Mouse (Mus musculus): Measurements from ENCODE around the gene Numb. TPM values are rescaled to one million over a fixed set of nuclear protein-coding genes. Genes with fewer than 3 reads are reported as not detected.

The Numb gene
- polyA plus RNA-seq, 1 experiment, result not detected

DNA sequence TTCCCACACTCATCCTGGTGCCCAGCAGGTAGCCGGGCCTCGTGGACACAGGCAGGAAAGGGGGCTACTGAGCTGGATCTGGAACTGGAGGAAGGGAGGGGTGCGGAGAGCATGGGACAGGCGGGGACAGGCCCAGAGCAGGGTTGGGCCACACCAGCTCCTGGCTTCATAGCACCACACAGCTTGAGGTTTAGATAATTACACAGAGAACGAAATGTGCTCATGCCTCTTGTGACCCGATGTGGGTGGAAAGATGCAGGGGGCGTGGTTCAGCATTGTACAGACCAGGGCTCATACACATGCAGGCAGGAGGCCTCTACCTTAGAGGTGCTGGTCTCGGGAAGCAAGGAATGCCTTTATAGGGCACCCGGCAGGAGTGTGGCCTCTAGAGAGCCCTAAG lies 153.9 kb downstream of the Numb start:
- peaks cover 32% of the 10 kb centered on the region for H3K4me1 ChIP-seq (ENCODE audit: control insufficient read depth, insufficient read depth, low read length)
- TF ChIP-seq CTCF (IDR thresholded peaks at IDR 0.05; ENCODE audit: insufficient read depth, low read depth, low read length), result no peak
- TF ChIP-seq POLR2A (IDR thresholded peaks at IDR 0.05; ENCODE audit: insufficient read depth, low read depth, low read length), result no peak
- H3K27ac ChIP-seq (ENCODE audit: insufficient read depth, low read depth, low read length), result no peak overlapping the region
- no peak overlapping the region for H3K4me3 ChIP-seq (ENCODE audit: insufficient read depth, low read depth, low read length)
- 77% methylated on average over 9 of the region's 9 CpGs for WGBS

DNA sequence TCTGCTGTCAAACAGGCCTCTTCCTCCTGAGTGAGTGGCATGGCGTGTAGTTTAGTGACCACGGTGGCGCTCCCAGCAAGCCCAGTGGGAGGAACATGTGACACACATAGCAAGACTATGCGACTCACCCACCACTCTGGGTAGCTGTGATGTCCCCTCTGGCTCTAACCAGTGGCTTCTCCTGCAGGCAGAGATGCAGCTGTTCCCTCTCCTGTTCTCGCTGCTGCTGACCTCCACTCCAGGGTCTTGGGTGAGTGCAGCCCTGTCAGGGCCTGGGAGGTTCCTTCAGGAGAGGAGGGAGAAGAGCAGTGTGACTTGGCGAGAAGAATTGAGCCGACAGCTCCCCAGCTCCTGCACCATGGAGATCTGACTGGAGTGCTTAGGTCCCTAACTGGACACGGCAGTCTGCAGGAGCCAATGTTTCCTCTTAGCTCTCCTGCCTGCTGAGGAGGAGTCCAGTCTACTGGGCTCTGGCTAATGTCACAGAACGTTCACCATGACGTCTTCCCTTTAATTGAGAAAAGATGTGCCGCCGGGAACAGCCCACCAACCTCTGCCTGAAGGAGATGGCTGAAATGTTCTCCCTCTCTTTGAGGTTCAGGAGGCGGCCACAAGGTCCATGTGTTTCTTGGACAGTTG lies 155.7 kb downstream of the Numb start:
- Histone ChIP-seq H3K4me1 (ENCODE audit: control insufficient read depth, insufficient read depth, low read length) (peaks cover 32% of the 10 kb centered on the region), H3K4me3 (ENCODE audit: insufficient read depth, low read depth, low read length) (no peak overlapping the region), H3K27ac (ENCODE audit: insufficient read depth, low read depth, low read length) (no peak overlapping the region)
- TF ChIP-seq POLR2A (IDR thresholded peaks at IDR 0.05; ENCODE audit: insufficient read depth, low read depth, low read length) (no peak), CTCF (IDR thresholded peaks at IDR 0.05; ENCODE audit: insufficient read depth, low read depth, low read length) (no peak)
- WGBS, result 89% methylated on average over 13 of the region's 13 CpGs

- 85% methylated on average over 10 of the region's 10 CpGs for WGBS
- Histone ChIP-seq H3K4me1 (ENCODE audit: control insufficient read depth, insufficient read depth, low read length) (peaks cover 22% of the 10 kb centered on the region), H3K4me3 (ENCODE audit: insufficient read depth, low read depth, low read length) (no peak overlapping the region), H3K27ac (ENCODE audit: insufficient read depth, low read depth, low read length) (no peak overlapping the region)
- TF ChIP-seq POLR2A (IDR thresholded peaks at IDR 0.05; ENCODE audit: insufficient read depth, low read depth, low read length) (no peak), CTCF (IDR thresholded peaks at IDR 0.05; ENCODE audit: insufficient read depth, low read depth, low read length) (no peak)
Measured at GRCm38 (mm10) chr12:83764519-83764918, 157.2 kb downstream of the Numb start.

DNA sequence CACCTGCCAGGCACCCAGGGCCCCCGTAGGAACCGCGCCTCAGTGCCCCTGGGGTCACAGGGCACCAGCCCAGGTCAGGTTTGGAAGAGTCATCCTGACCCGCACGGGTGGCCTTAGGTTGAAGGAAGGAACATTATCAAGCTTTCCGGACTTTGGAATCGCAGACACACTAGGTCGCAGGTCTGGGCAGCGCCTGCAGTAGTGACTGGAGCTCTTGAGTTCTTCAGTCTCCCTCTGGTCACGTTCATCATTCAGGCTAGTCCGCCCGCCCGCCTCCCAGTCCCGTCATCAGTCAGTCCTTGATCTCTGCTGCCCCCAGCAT lies 157.7 kb downstream of the Numb start:
- WGBS, result 21% methylated on average over 14 of the region's 14 CpGs
- Histone ChIP-seq H3K4me3 (ENCODE audit: insufficient read depth, low read depth, low read length) (peak overlapping the region; percentile 16; the same call in 1 of the 2 replicates), H3K27ac (ENCODE audit: insufficient read depth, low read depth, low read length) (no peak overlapping the region), H3K4me1 (ENCODE audit: control insufficient read depth, insufficient read depth, low read length) (peaks cover 22% of the 10 kb centered on the region)
- TF ChIP-seq POLR2A (IDR thresholded peaks at IDR 0.05; ENCODE audit: insufficient read depth, low read depth, low read length), result no peak
- no peak for TF ChIP-seq CTCF (IDR thresholded peaks at IDR 0.05; ENCODE audit: insufficient read depth, low read depth, low read length)

DNA sequence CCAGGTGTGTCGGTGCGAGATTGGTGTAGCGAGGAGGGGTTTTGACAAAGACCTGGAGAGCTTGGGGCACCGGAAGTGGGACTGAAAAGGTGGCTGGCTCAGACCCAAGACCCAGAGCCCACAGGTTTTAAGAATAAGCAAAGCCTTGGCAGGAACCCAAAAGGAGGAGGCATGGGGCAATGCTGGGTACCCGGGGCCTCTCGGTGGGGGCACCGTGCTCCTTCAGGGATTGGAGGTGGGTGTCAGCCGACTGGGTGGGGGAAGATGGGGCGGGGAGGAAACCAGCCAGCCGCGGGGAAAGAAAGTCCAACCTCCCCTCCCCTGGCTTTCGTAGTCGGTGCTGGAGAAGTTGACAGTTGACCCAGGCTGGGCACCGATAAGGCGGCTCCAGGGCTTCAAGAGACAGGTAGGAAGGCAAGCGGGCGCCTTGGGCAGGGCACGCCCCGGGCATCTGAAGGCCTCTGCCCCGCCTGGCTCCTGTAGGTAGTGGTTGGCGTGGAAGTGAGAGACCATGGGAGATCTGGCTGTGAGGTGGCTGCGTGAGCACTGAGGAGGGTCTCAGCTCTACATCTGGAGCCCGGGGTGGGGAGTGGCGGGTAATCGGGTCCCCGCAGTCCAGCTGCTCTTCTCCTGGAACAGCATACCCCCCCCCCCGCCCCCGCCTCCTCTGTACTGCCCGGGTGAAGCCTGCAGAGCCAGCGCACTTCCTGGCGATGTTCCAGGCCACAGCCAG lies 158.3 kb downstream of the Numb start, which contains the start of gene Papln:
TSS of gene Papln (plus strand) at position 324 of the 733 bp plus-strand sequence.
- WGBS, result 9% methylated on average over 30 of the region's 31 CpGs
- TF ChIP-seq CTCF (IDR thresholded peaks at IDR 0.05; ENCODE audit: insufficient read depth, low read depth, low read length), result no peak
- no peak for TF ChIP-seq POLR2A (IDR thresholded peaks at IDR 0.05; ENCODE audit: insufficient read depth, low read depth, low read length)
- Histone ChIP-seq H3K27ac (ENCODE audit: insufficient read depth, low read depth, low read length) (no peak within 1 kb of the TSS), H3K4me1 (ENCODE audit: control insufficient read depth, insufficient read depth, low read length) (peaks cover 22% of the 10 kb centered on the region), H3K4me3 (ENCODE audit: insufficient read depth, low read depth, low read length) (peak within 1 kb of the TSS; percentile 35)

- TF ChIP-seq POLR2A (IDR thresholded peaks at IDR 0.05; ENCODE audit: insufficient read depth, low read depth, low read length), result no peak
- TF ChIP-seq CTCF (IDR thresholded peaks at IDR 0.05; ENCODE audit: insufficient read depth, low read depth, low read length), result no peak
- Histone ChIP-seq H3K27ac (ENCODE audit: insufficient read depth, low read depth, low read length) (no peak overlapping the region), H3K4me3 (ENCODE audit: insufficient read depth, low read depth, low read length) (no peak overlapping the region), H3K4me1 (ENCODE audit: control insufficient read depth, insufficient read depth, low read length) (peaks cover 18% of the 10 kb centered on the region)
- WGBS, result 56% methylated on average over 4 of the region's 4 CpGs
Measured at GRCm38 (mm10) chr12:83762706-83763105, 159.0 kb downstream of the Numb start.

GRCm38 (mm10) chr12:83760201-83760600 lies 161.5 kb downstream of the Numb start:
- H3K4me1 ChIP-seq (ENCODE audit: control insufficient read depth, insufficient read depth, low read length), result peaks cover 17% of the 10 kb centered on the region
- no peak overlapping the region for H3K4me3 ChIP-seq (ENCODE audit: insufficient read depth, low read depth, low read length)
- 97% methylated on average over 2 of the region's 2 CpGs for WGBS
- H3K27ac ChIP-seq (ENCODE audit: insufficient read depth, low read depth, low read length), result no peak overlapping the region
- TF ChIP-seq POLR2A (IDR thresholded peaks at IDR 0.05; ENCODE audit: insufficient read depth, low read depth, low read length) (no peak), CTCF (IDR thresholded peaks at IDR 0.05; ENCODE audit: insufficient read depth, low read depth, low read length) (no peak)

DNA sequence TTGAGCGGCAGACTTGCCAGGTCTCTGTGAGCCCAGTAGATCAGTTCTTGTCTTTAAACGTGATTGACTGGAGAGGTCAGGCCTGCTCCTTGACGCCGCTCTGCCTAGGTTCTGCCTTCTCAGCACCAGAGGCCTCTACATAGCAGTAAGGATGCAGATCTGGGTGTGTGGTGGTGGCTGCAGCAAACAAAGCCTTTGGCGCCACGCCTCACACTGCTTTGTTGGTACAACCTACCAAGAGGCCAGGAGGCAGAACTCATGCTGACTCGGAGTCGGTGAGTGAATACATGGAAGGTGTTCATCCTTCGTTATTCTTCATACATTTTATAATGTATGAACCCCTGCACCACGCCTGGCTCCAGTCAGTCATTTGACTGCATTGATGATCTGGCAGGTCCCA lies 163.0 kb downstream of the Numb start:
- TF ChIP-seq CTCF (IDR thresholded peaks at IDR 0.05; ENCODE audit: insufficient read depth, low read depth, low read length), result no peak
- no peak for TF ChIP-seq POLR2A (IDR thresholded peaks at IDR 0.05; ENCODE audit: insufficient read depth, low read depth, low read length)
- Histone ChIP-seq H3K4me3 (ENCODE audit: insufficient read depth, low read depth, low read length) (no peak overlapping the region), H3K4me1 (ENCODE audit: control insufficient read depth, insufficient read depth, low read length) (peaks cover 8% of the 10 kb centered on the region), H3K27ac (ENCODE audit: insufficient read depth, low read depth, low read length) (no peak overlapping the region)
- 87% methylated on average over 10 of the region's 10 CpGs for WGBS

GRCm38 (mm10) chr12:83752495-83752894 lies 169.2 kb downstream of the Numb start:
- WGBS, result 8% methylated on average over 2 of the region's 2 CpGs
- Histone ChIP-seq H3K4me3 (ENCODE audit: insufficient read depth, low read depth, low read length) (no peak overlapping the region), H3K27ac (ENCODE audit: insufficient read depth, low read depth, low read length) (no peak overlapping the region)

More at GRCm38 (mm10) chr12:83752495-83752894, 169.2 kb downstream of the Numb start:
- H3K4me1 ChIP-seq (ENCODE audit: control insufficient read depth, insufficient read depth, low read length), result peaks cover 7% of the 10 kb centered on the region
- TF ChIP-seq POLR2A (IDR thresholded peaks at IDR 0.05; ENCODE audit: insufficient read depth, low read depth, low read length) (no peak), CTCF (IDR thresholded peaks at IDR 0.05; ENCODE audit: insufficient read depth, low read depth, low read length) (no peak)
